Mouse (Mus musculus): ENCODE data around the gene Gbp2b. TPM values are rescaled to one million over a fixed set of nuclear protein-coding genes. Genes with fewer than 3 reads are reported as not detected.
"Not testable (repeated sequence)": the region's sequence is repeated elsewhere in the genome, so short reads cannot be mapped to it uniquely, and the experiment has no call there.

The Gbp2b gene
- total and polyA plus RNA-seq, 2 experiments from 2014 or later: not detected

DNA sequence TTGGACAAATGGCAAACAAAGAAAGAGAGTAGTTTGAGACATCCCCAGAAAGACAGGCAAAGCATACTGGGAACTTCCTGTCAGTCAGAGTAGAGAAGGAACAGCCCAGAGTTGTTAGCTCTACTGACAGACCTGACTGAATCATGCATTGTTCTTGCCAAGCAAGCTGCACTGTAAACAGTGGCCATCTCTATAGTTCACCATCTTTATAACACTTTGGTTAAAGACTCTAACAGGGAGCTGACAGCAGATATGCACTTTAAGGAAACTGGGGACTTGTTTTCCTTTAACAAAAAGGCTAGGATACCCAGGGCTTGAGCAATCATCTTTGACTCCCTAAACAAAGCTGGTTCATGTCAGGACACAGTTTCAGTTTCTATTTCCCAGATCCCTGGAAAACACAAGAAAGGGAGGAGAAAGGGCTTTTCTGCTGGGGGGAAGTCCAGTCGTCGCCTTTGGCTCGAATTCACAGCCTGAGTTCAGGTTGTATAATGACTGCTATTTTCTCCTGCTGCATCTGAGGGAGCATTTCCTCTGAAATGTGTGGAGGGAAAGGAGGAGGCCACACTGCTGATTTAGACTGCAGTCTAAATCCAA lies 34.9 kb upstream of the Gbp2b start, which contains the start of gene Gbp3:
TSS of gene Gbp3 (plus strand) at position 395 of the 597 bp plus-strand sequence.
- no peaks in the 10 kb centered on the region for H3K36me3 ChIP-seq (replicated peaks; ENCODE audit: control insufficient read depth, insufficient read depth, low read length)
- H3K4me3 ChIP-seq (ENCODE audit: low read depth, low read length): peak within 1 kb of the TSS; percentile 60
- H3K27me3 ChIP-seq (ENCODE audit: control insufficient read depth, insufficient read depth, low read length): no peaks in the 10 kb centered on the region
- no peaks in the 10 kb centered on the region for H3K4me1 ChIP-seq (ENCODE audit: control insufficient read depth, insufficient read depth)
- 21% methylated on average over 3 of the region's 3 CpGs for WGBS
- peak within 1 kb of the TSS; percentile 61 for H3K4me2 ChIP-seq (ENCODE audit: low read depth, low read length)
- TF ChIP-seq CTCF (IDR thresholded peaks at IDR 0.05; ENCODE audit: low read depth) (no peak), EP300 (IDR thresholded peaks at IDR 0.05; ENCODE audit: low read depth) (no peak)
- DNase-seq (ENCODE audit: low spot score) (peak; percentile 51), ATAC-seq (ENCODE audit: insufficient read depth, low read depth) (peak; percentile 44)
- no peaks in the 10 kb centered on the region for H3K9me3 ChIP-seq (replicated peaks; ENCODE audit: control insufficient read depth, low read length)
- H3K9ac ChIP-seq (replicated peaks; ENCODE audit: low read depth, low read length): peak within 1 kb of the TSS; percentile 54
- peak within 1 kb of the TSS; percentile 82 for H3K27ac ChIP-seq (ENCODE audit: low read depth)

DNA sequence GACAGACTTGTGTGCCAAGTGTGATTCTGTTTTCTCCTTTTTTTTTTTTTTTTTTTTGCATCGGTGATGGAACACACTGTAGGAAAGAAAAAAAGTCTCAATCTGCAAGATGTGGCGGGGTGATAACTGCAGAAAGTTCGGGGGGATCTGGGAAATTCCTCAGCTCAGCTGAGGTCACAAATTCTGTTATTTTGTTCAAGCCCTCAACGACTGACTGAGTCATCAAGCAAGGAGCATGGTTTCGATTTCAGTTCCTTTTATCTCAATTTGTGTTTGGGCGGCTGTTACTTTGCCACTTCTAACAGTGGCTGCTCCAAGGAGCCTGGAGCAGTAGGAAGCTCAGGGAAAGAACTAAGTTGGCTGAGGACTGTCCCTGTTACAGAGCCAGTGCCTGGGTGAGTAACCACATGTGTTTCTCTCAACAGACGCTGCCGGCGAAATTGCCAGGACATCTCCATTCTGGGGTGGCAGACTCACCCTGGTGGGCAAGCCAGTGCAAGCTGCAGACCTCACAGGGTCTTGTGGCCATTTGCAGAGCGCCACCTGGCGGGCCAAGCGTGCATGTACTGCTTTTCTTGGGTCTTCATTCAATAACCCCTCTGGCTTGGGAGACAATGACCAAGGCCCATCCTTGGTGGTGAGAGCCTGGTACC lies 34.2 kb upstream of the Gbp2b start:
- no peaks in the 10 kb centered on the region for H3K4me1 ChIP-seq (ENCODE audit: control insufficient read depth, insufficient read depth)
- ATAC-seq (ENCODE audit: insufficient read depth, low read depth) (peak; percentile 81), DNase-seq (ENCODE audit: low spot score) (peak; percentile 84)
- H3K27me3 ChIP-seq (ENCODE audit: control insufficient read depth, insufficient read depth, low read length): no peaks in the 10 kb centered on the region
- peak overlapping the region; percentile 61 for H3K4me2 ChIP-seq (ENCODE audit: low read depth, low read length)
- peak overlapping the region; percentile 60 for H3K4me3 ChIP-seq (ENCODE audit: low read depth, low read length)
- H3K9ac ChIP-seq (replicated peaks; ENCODE audit: low read depth, low read length): peak overlapping the region; percentile 54
- 10% methylated on average over 12 of the region's 12 CpGs for WGBS
- H3K36me3 ChIP-seq (replicated peaks; ENCODE audit: control insufficient read depth, insufficient read depth, low read length): no peaks in the 10 kb centered on the region
- TF ChIP-seq EP300 (IDR thresholded peaks at IDR 0.05; ENCODE audit: low read depth) (no peak), CTCF (IDR thresholded peaks at IDR 0.05; ENCODE audit: low read depth) (peak; percentile 99)
- H3K27ac ChIP-seq (ENCODE audit: low read depth): peak overlapping the region; percentile 82
- H3K9me3 ChIP-seq (replicated peaks; ENCODE audit: control insufficient read depth, low read length): no peaks in the 10 kb centered on the region

- DNase-seq (ENCODE audit: low spot score) (no peak), ATAC-seq (ENCODE audit: insufficient read depth, low read depth) (no peak)
- Histone ChIP-seq H3K4me3 (ENCODE audit: low read depth, low read length) (no peak overlapping the region), H3K36me3 (replicated peaks; ENCODE audit: control insufficient read depth, insufficient read depth, low read length) (no peaks in the 10 kb centered on the region), H3K27ac (ENCODE audit: low read depth) (no peak overlapping the region), H3K27me3 (ENCODE audit: control insufficient read depth, insufficient read depth, low read length) (no peaks in the 10 kb centered on the region), H3K9ac (replicated peaks; ENCODE audit: low read depth, low read length) (no peak overlapping the region), H3K4me1 (ENCODE audit: control insufficient read depth, insufficient read depth) (no peaks in the 10 kb centered on the region), H3K9me3 (replicated peaks; ENCODE audit: control insufficient read depth, low read length) (no peaks in the 10 kb centered on the region), H3K4me2 (ENCODE audit: low read depth, low read length) (peak overlapping the region; percentile 61)
- WGBS: 73% methylated on average over 14 of the region's 14 CpGs
- TF ChIP-seq CTCF (IDR thresholded peaks at IDR 0.05; ENCODE audit: low read depth) (no peak), EP300 (IDR thresholded peaks at IDR 0.05; ENCODE audit: low read depth) (no peak)
Measured at GRCm38 (mm10) chr3:142561045-142561646, 33.5 kb upstream of the Gbp2b start.

DNA sequence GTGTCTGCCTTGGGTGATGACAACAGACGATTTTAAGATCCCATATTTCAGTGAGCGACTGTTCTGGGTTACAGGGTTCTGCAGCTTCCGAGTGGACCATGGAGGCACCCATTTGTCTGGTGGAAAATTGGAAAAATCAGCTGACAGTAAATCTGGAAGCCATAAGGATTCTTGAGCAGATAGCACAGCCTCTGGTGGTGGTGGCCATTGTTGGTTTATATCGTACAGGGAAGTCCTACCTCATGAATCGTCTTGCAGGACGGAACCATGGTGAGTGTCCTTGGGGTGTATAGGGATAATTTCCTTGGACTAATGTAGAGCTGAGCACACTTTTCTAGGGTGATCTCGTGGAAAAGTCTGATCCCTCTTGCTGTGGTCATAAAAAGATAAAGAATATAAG lies 33.0 kb upstream of the Gbp2b start:
- Histone ChIP-seq H3K36me3 (replicated peaks; ENCODE audit: control insufficient read depth, insufficient read depth, low read length) (no peaks in the 10 kb centered on the region), H3K9ac (replicated peaks; ENCODE audit: low read depth, low read length) (no peak overlapping the region), H3K4me3 (ENCODE audit: low read depth, low read length) (no peak overlapping the region), H3K27ac (ENCODE audit: low read depth) (no peak overlapping the region), H3K4me2 (ENCODE audit: low read depth, low read length) (no peak overlapping the region; the same call in 1 of the 2 replicates), H3K4me1 (ENCODE audit: control insufficient read depth, insufficient read depth) (no peaks in the 10 kb centered on the region), H3K9me3 (replicated peaks; ENCODE audit: control insufficient read depth, low read length) (no peaks in the 10 kb centered on the region), H3K27me3 (ENCODE audit: control insufficient read depth, insufficient read depth, low read length) (no peaks in the 10 kb centered on the region)
- TF ChIP-seq CTCF (IDR thresholded peaks at IDR 0.05; ENCODE audit: low read depth): no peak
- TF ChIP-seq EP300 (IDR thresholded peaks at IDR 0.05; ENCODE audit: low read depth): no peak
- ATAC-seq (ENCODE audit: insufficient read depth, low read depth) (no peak), DNase-seq (ENCODE audit: low spot score) (no peak)
- 71% methylated on average over 7 of the region's 7 CpGs for WGBS

DNA sequence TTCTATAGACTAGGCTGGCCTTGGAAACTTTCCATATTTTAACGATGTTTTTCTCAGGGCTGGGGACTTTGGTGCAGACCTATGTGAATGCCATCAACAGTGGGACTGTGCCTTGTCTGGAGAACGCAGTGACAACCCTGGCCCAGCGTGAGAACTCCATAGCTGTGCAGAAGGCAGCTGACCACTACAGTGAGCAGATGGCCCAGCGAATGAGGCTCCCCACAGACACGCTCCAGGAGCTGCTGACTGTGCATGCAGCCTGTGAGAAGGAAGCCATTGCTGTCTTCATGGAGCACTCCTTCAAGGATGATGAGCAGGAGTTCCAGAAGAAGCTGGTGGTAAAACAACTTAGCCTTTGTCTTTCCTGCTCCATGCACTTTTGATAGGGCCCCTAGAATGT lies 27.2 kb upstream of the Gbp2b start:
- ATAC-seq (ENCODE audit: insufficient read depth, low read depth); DNase-seq (ENCODE audit: low spot score); H3K9me3 ChIP-seq (replicated peaks; ENCODE audit: control insufficient read depth, low read length); H3K36me3 ChIP-seq (replicated peaks; ENCODE audit: control insufficient read depth, insufficient read depth, low read length); H3K4me1 ChIP-seq (ENCODE audit: control insufficient read depth, insufficient read depth); H3K27ac ChIP-seq (ENCODE audit: low read depth); H3K9ac ChIP-seq (replicated peaks; ENCODE audit: low read depth, low read length); H3K4me2 ChIP-seq (ENCODE audit: low read depth, low read length); H3K27me3 ChIP-seq (ENCODE audit: control insufficient read depth, insufficient read depth, low read length); H3K4me3 ChIP-seq (ENCODE audit: low read depth, low read length): not testable (repeated sequence)
- 60% methylated on average over 5 of the region's 5 CpGs for WGBS

Data from heart, postnatal 0 days (tissue).